In genomic region chr11:69257807-69258206, GRCm38 (mm10) we compare ENCODE assay signal across 9 mouse cellular contexts. TPM values are rescaled to one million over a fixed set of nuclear protein-coding genes. Genes with fewer than 3 reads are reported as not detected.
DNase-seq lines count a peak whose midpoint lies in the region; ATAC-seq and TF ChIP-seq lines count a peak whose summit lies in the region.
"Had no signal": no experiment of that assay in that cellular context is flagged by ENCODE, and none has a peak within 500 bp of the region (broad histone marks: within the 10 kb centered on the region; RNA-seq: fewer than 3 reads in every experiment).

No protein-coding gene starts in this region.

- no peaks in the 10 kb centered on the region for H3K36me3 ChIP-seq in hindbrain, embryonic 15.5 days
- H3K36me3 ChIP-seq in hindbrain, embryonic 12.5 days, result no peaks in the 10 kb centered on the region
- H3K36me3 ChIP-seq in hindbrain, embryonic 16.5 days (ENCODE audit: control insufficient read depth, insufficient read depth, low read length), result no peaks in the 10 kb centered on the region

- H3K4me2 ChIP-seq in hindbrain, embryonic 15.5 days, result no peak overlapping the region
- no peak overlapping the region for H3K4me2 ChIP-seq in hindbrain, embryonic 12.5 days (replicated peaks)
- H3K4me2 ChIP-seq in hindbrain, embryonic 16.5 days (ENCODE audit: low read length), result no peak overlapping the region

- no peak overlapping the region for H3K4me3 ChIP-seq in hindbrain, embryonic 15.5 days
- no peak overlapping the region for H3K4me3 ChIP-seq in hindbrain, embryonic 12.5 days
- H3K4me3 ChIP-seq in hindbrain, embryonic 16.5 days (ENCODE audit: low read length), result no peak overlapping the region
- H3K4me3 ChIP-seq: erythroblast, embryonic 14.5 days had no signal

- CTCF ChIA-PET in Patski (lab: Charles Lee), result interaction anchor here (1.0 to 5.7 kb wide), 10 partner anchors 13 to 256 kb away, joined by 3 to 42 read pairs (median 4); partner anchors contain the start of genes Naa38 and Per1

- H3K27ac ChIP-seq in hindbrain, embryonic 15.5 days (replicated peaks), result no peak overlapping the region; the same call in 1 of the 2 replicates
- H3K27ac ChIP-seq in hindbrain, embryonic 12.5 days, result no peak overlapping the region
- no peak overlapping the region for H3K27ac ChIP-seq in hindbrain, embryonic 16.5 days (ENCODE audit: low read depth, low read length)

- H3K9me3 ChIP-seq in hindbrain, embryonic 15.5 days, result no peaks in the 10 kb centered on the region
- H3K9me3 ChIP-seq in hindbrain, embryonic 12.5 days (replicated peaks), result no peaks in the 10 kb centered on the region
- no peaks in the 10 kb centered on the region for H3K9me3 ChIP-seq in hindbrain, embryonic 16.5 days (ENCODE audit: control insufficient read depth, low read length)

- 0 out of 2 replicates have a peak, but pooled peaks cover 2% of the 10 kb centered on the region for H3K4me1 ChIP-seq in hindbrain, embryonic 15.5 days (replicated peaks)
- 0 out of 2 replicates have a peak, but pooled peaks cover 2% of the 10 kb centered on the region for H3K4me1 ChIP-seq in hindbrain, embryonic 12.5 days
- no peaks in the 10 kb centered on the region for H3K4me1 ChIP-seq in hindbrain, embryonic 16.5 days (ENCODE audit: control insufficient read depth, insufficient read depth, low read depth, low read length)

- 48% methylated on average over 4 of the region's 4 CpGs for WGBS in hindbrain, embryonic 15.5 days
- 55% methylated on average over 4 of the region's 4 CpGs for WGBS in hindbrain, embryonic 12.5 days
- 54% methylated on average over 4 of the region's 4 CpGs for WGBS in hindbrain, embryonic 16.5 days

- no peak for ATAC-seq in hindbrain, embryonic 15.5 days (ENCODE audit: low FRiP score, low read depth)
- ATAC-seq in hindbrain, embryonic 12.5 days (ENCODE audit: low FRiP score), result no peak
- no peak for ATAC-seq in Patski
- ATAC-seq in hindbrain, embryonic 16.5 days, result 0 out of 2 replicates have a peak, but pooled peaks have one; percentile 27

- DNase-seq in B cell, adult 2 months, result peak; percentile 47 to 61
- DNase-seq in Patski (ENCODE audit: low read depth, low spot score), result no peak
- peak; percentile 23 to 47 for DNase-seq in natural killer cell, adult 2 months (ENCODE audit: low spot score in 2 of 2)
- no peak for DNase-seq in ovary, postnatal 10 days (ENCODE audit: low spot score)
- DNase-seq in urinary bladder, postnatal 36 days (ENCODE audit: low spot score in 2 of 2), result no peak

- peak overlapping the region; percentile 13; the same call in 1 of the 2 replicates for H3K9ac ChIP-seq in hindbrain, embryonic 15.5 days
- H3K9ac ChIP-seq in hindbrain, embryonic 12.5 days, result no peak overlapping the region
- H3K9ac ChIP-seq in hindbrain, embryonic 16.5 days (ENCODE audit: low read depth, low read length), result no peak overlapping the region

- POLR2A ChIA-PET in Patski (lab: Charles Lee), result no interaction called here

- no peaks in the 10 kb centered on the region for H3K27me3 ChIP-seq in hindbrain, embryonic 15.5 days
- no peaks in the 10 kb centered on the region for H3K27me3 ChIP-seq in hindbrain, embryonic 12.5 days
- no peaks in the 10 kb centered on the region for H3K27me3 ChIP-seq in Patski
- H3K27me3 ChIP-seq in hindbrain, embryonic 16.5 days (replicated peaks; ENCODE audit: control insufficient read depth, insufficient read depth, low read length), result no peaks in the 10 kb centered on the region

- in situ Hi-C loops in Patski (cut with MboI; ENCODE audit: low pct_unique_long_range_greater_than_20kb), result no loop called here

- TF ChIP-seq CTCF in Patski (IDR thresholded peaks at IDR 0.05), result peak; percentile 56

RNA-seq across cellular contexts. Expression of gene Gucy2e, which starts 21.0 kb away (rescaled TPM):
- 0.40 and 0.43 TPM in 2 replicates for polyA plus RNA-seq in hindbrain, embryonic 15.5 days (2015; fragmentation: Nextera tagmentation; extraction: Ambion mirVana)
- polyA plus RNA-seq in hindbrain, embryonic 12.5 days (2016; fragmentation: Nextera tagmentation; extraction: Ambion mirVana), result 0.04 and 0.13 TPM in 2 replicates
- not detected for polyA plus RNA-seq in Patski (2021)
- 0.51 and 0.69 TPM in 2 replicates for polyA plus RNA-seq in hindbrain, embryonic 16.5 days (2015; fragmentation: Nextera tagmentation; extraction: Ambion mirVana)
- polyA plus RNA-seq: erythroblast, embryonic 14.5 days had no signal

Comparison
In these comparisons a context has a peak if more than half of its experiments do, and no peak if none do; other contexts are left out.
1. DNase-seq: peak in B cell, adult 2 months (2 of 2) and natural killer cell, adult 2 months (2 of 2); none in Patski (single experiment), ovary, postnatal 10 days (single experiment) and urinary bladder, postnatal 36 days (0 of 2).